Mouse (Mus musculus) embryonic facial prominence, embryonic 15.5 days (tissue): ENCODE data around the gene Cbwd1. TPM values are rescaled to one million over a fixed set of nuclear protein-coding genes. Genes with fewer than 3 reads are reported as not detected.

Experiments
- ATAC-seq: fragments of 200-750 bp; cut with Nextera tagmentation; 2 replicates; pipeline ENCODE4 v1.8.0; 2017; ENCODE audit warnings: low read depth, moderate TSS enrichment; ENCODE audit not compliant: insufficient number of reproducible peaks, low FRiP score, low TSS enrichment
- H3K27ac ChIP-seq: fragments of 300-500 bp; sonication (generic); replicated peaks from 2 replicates; pipeline ENCODE4 v1.5.1; 2015; ENCODE audit warnings: mild to moderate bottlenecking, inconsistent platforms
- H3K27me3 ChIP-seq: fragments of 300-500 bp; sonication (generic); 2 replicates; pipeline ENCODE4 v1.6.1; 2015; ENCODE audit warnings: inconsistent platforms
- H3K36me3 ChIP-seq: fragments of 300-500 bp; sonication (generic); 2 replicates; pipeline ENCODE4 v1.6.1; 2015; ENCODE audit warnings: mild to moderate bottlenecking, inconsistent platforms
- H3K4me1 ChIP-seq: fragments of 300-500 bp; sonication (generic); 2 replicates; pipeline ENCODE4 v1.6.1; 2015; ENCODE audit warnings: inconsistent platforms
- H3K4me2 ChIP-seq: fragments of 300-500 bp; sonication (generic); replicated peaks from 2 replicates; pipeline ENCODE4 v1.6.1; 2015; ENCODE audit warnings: mild to moderate bottlenecking, inconsistent platforms
- H3K4me3 ChIP-seq: fragments of 300-500 bp; sonication (generic); replicated peaks from 2 replicates; pipeline ENCODE4 v1.5.1; 2015; ENCODE audit warnings: mild to moderate bottlenecking, inconsistent platforms
- H3K9ac ChIP-seq: fragments of 300-500 bp; sonication (generic); 2 replicates; pipeline ENCODE4 v1.6.1; 2015; ENCODE audit warnings: inconsistent platforms
- H3K9me3 ChIP-seq: fragments of 300-500 bp; sonication (generic); replicated peaks from 2 replicates; pipeline ENCODE4 v1.6.1; 2016; ENCODE audit warnings: inconsistent platforms
- WGBS: fragments of 180-500 bp; shearing (Covaris S2); methylation state at CpG from one replicate; pipeline ENCODE4 v1.1.7; 2015; 5-methylcytosine and 5-hydroxymethylcytosine counted together
- polyA plus RNA-seq: library from polyadenylated mRNA; unstranded; fragments of >200 nt; fragmentation: Nextera tagmentation; extraction: Ambion mirVana; gene quantifications from 2 replicates; pipeline ENCODE4 v1.2.1, GENCODE M21; 2015

Gene Cbwd1
- polyA plus RNA-seq, result 16.3 and 19.1 TPM in 2 replicates

DNA sequence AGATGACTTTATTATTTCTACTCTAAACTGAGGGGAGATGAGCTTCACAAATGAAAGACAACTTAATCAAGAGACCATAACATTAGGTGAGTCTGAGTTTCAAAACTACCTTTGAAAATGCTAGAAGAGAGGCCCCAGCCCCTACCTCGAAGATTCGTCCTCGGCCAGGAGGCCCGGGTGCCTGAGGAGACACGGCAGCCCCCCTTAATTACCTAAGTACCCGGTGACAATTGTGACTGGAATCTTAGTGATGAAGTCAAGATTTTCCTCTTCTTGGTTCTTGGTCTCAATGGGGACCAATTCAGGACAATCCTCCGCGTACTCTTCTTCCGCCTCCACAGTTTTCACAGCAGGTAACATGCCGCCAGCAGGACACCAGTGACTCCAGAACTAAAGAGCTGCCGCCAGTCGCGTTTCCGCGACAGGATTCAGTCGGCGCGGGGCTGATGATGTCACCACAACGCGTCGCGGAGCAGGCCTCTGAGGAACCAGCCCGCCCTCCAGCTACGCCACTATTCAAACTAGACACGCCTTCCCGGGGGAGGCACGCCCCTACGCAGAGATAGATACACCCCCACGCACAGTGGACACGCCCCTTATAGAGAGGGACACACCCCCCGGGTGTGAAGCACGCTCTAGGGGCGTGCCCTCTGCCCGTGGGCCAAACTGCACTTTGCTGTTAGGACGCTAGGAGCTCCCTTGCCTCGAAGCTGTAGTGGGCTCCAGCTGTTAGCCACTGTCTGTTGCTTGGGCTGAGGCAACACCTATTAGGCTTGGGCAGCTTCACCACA is at the start of gene Cbwd1:
Cbwd1 (minus strand) TSS at position 439 of the 791 bp plus-strand sequence.
- H3K4me2 ChIP-seq, result peak within 1 kb of the TSS; percentile 65
- peak; percentile 100 for ATAC-seq
- WGBS, result 0% methylated on average over 36 of the region's 36 CpGs

DNA sequence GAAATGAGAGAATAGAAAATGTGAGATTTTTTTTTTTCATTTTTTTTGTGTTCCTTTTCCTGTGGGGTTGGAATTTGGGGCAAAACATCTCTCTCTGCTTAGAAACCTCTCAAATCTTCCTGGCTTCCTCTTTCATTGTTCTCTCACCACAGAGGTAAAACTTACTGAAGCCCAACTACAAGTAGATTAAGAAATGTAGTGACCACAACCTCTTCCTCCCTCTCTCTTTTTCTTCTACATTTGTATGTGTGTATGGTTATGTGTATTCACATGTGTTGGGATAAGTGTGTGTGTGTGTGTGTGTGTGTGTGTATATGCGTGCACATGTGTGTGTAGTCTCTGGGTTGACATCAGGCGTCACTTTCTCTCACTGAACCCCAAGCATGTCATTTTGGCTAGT is 47.1 kb upstream of the Cbwd1 start:
- Histone ChIP-seq H3K4me1 (0 out of 2 replicates have a peak, but pooled peaks cover 5% of the 10 kb centered on the region), H3K27ac (no peak overlapping the region), H3K9me3 (no peaks in the 10 kb centered on the region), H3K4me2 (no peak overlapping the region), H3K4me3 (no peak overlapping the region), H3K27me3 (no peaks in the 10 kb centered on the region), H3K36me3 (no peaks in the 10 kb centered on the region), H3K9ac (no peak overlapping the region)
- WGBS, result 83% methylated on average over 2 of the region's 2 CpGs
- no peak for ATAC-seq

More for the DNA sequence above, at the start of gene Cbwd1:
- Histone ChIP-seq H3K27me3 (no peaks in the 10 kb centered on the region), H3K4me1 (peaks cover 8% of the 10 kb centered on the region), H3K9me3 (no peaks in the 10 kb centered on the region), H3K27ac (0 out of 2 replicates have a peak within 1 kb of the TSS, but pooled peaks have one; percentile 48), H3K4me3 (peak within 1 kb of the TSS; percentile 83), H3K36me3 (no peaks in the 10 kb centered on the region), H3K9ac (peak within 1 kb of the TSS; percentile 77)

DNA sequence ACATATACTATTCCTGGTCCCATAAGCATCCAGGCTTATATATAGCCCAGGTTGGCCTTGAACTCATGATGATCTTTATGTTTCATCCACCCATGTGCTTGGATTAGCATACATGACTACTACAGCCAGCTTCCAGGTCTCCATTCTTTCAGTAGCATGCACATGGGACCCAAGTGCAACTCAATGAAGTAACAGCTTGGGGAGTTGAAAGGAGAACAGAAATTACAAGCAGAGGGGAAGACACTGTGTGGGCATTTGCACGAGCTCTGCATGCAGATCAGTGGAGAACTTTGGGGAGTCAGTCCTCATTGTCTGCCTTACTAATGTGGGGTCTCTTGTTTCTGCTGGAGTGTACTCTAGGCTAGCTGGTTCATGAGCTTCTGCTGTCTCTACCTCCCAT is 45.3 kb upstream of the Cbwd1 start:
- no peak overlapping the region for H3K4me2 ChIP-seq
- WGBS, result 84% methylated on average over 1 of the region's 1 CpGs
- H3K27ac ChIP-seq, result no peak overlapping the region
- 0 out of 2 replicates have a peak, but pooled peaks cover 5% of the 10 kb centered on the region for H3K4me1 ChIP-seq
- H3K9ac ChIP-seq, result no peak overlapping the region
- no peak overlapping the region for H3K4me3 ChIP-seq
- no peak for ATAC-seq
- peaks cover 14% of the 10 kb centered on the region for H3K27me3 ChIP-seq
- H3K36me3 ChIP-seq, result no peaks in the 10 kb centered on the region
- no peaks in the 10 kb centered on the region for H3K9me3 ChIP-seq

DNA sequence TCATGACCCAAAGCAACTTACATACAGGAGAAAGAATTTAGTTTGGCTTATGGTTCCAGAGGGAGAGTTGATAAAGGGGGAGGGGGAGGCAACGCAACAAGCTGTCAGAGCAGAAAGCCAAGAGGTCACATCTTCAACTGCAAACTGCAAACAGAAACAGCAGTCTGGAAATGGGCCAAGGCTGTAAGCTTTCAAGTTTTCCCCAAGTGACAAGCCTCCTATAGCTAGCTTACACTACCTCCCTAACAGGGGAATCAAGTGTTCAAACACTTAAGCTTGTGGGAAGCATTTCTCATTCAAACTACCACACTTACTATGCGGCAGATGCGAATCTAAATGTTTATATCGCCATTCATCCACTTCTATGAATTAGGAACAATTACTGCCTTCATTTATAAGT is 42.4 kb upstream of the Cbwd1 start:
- H3K27ac ChIP-seq, result no peak overlapping the region
- no peaks in the 10 kb centered on the region for H3K9me3 ChIP-seq
- no peak overlapping the region for H3K4me2 ChIP-seq
- no peak overlapping the region for H3K9ac ChIP-seq
- peaks cover 15% of the 10 kb centered on the region for H3K4me1 ChIP-seq
- no peaks in the 10 kb centered on the region for H3K36me3 ChIP-seq
- 42% methylated on average over 4 of the region's 4 CpGs for WGBS
- H3K4me3 ChIP-seq, result no peak overlapping the region
- peaks cover 40% of the 10 kb centered on the region for H3K27me3 ChIP-seq
- ATAC-seq, result no peak

DNA sequence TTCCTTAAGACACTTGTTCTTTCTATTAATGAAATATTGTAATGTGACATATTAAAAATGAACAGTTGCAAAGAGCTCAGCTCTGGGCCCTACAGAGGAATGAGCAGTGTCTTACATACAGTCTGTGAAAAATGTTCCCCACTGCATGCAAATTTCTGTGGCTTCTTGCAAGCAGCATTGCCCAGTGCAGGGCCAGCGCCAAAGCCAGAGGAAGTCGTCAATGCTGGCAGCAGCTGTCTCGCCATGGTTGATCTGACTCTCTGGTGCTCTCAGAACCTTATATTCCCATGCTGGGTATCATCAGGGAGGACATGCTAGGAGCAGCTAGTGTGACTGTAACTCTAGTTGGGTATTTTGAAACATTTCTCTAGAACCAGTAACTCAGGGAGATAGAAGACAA is 41.4 kb upstream of the Cbwd1 start:
- H3K9ac ChIP-seq, result no peak overlapping the region
- peaks cover 15% of the 10 kb centered on the region for H3K4me1 ChIP-seq
- H3K4me3 ChIP-seq, result no peak overlapping the region
- H3K4me2 ChIP-seq, result no peak overlapping the region
- H3K27ac ChIP-seq, result no peak overlapping the region
- H3K27me3 ChIP-seq, result peaks cover 46% of the 10 kb centered on the region
- H3K9me3 ChIP-seq, result no peaks in the 10 kb centered on the region
- 66% methylated on average over 3 of the region's 3 CpGs for WGBS
- ATAC-seq, result no peak
- H3K36me3 ChIP-seq, result no peaks in the 10 kb centered on the region

DNA sequence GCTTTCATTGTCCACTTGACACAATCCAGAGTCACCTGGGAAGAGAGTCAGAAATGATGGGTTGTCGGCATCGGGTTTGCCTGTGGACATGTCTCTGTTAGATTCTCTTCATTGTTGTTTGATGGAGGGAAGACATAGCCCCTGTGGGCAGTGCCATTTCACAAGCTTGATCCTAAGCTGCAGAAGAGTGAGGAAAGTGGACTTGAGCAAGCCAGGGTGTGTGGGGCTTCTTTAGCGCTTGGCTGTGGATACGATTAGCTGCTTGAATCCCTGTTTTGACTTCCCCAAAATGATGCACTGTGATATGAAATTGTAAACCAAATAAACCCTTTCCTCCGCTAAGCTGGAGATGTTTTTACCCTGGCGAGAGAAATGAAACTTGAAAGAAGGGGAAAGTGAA is 40.6 kb upstream of the Cbwd1 start:
- no peak overlapping the region for H3K4me3 ChIP-seq
- no peaks in the 10 kb centered on the region for H3K9me3 ChIP-seq
- H3K4me2 ChIP-seq, result no peak overlapping the region
- H3K36me3 ChIP-seq, result no peaks in the 10 kb centered on the region
- no peak overlapping the region for H3K27ac ChIP-seq
- no peak for ATAC-seq
- no peak overlapping the region for H3K9ac ChIP-seq
- 70% methylated on average over 6 of the region's 6 CpGs for WGBS
- peaks cover 48% of the 10 kb centered on the region for H3K27me3 ChIP-seq
- peaks cover 15% of the 10 kb centered on the region for H3K4me1 ChIP-seq

DNA sequence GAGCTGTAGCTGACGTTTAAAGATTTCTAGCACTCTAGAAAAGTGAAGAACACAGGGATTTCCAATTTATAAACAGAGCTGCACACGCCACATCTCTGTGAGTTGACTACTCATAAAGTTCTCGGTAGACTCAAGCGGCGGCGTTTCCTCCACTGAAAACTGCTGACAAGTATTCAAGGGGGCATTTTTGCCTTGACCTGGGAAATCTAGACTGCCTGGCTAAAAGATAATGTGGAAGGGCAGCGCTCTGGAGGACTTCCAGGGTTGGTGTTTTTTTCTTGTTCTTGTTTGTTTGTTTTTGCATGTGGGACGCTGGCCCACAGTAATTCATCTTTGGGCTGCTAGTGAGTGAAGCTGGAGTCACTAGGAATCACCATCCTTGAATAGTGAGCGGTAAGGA is 38.7 kb upstream of the Cbwd1 start:
- no peak for ATAC-seq
- H3K4me1 ChIP-seq, result peaks cover 15% of the 10 kb centered on the region
- H3K4me3 ChIP-seq, result peak overlapping the region; percentile 65
- no peaks in the 10 kb centered on the region for H3K9me3 ChIP-seq
- peak overlapping the region; percentile 94 for H3K4me2 ChIP-seq
- WGBS, result 24% methylated on average over 9 of the region's 9 CpGs
- H3K9ac ChIP-seq, result 0 out of 2 replicates have a peak overlapping the region, but pooled peaks have one; percentile 44
- no peaks in the 10 kb centered on the region for H3K36me3 ChIP-seq
- H3K27me3 ChIP-seq, result peaks cover 55% of the 10 kb centered on the region
- no peak overlapping the region for H3K27ac ChIP-seq

DNA sequence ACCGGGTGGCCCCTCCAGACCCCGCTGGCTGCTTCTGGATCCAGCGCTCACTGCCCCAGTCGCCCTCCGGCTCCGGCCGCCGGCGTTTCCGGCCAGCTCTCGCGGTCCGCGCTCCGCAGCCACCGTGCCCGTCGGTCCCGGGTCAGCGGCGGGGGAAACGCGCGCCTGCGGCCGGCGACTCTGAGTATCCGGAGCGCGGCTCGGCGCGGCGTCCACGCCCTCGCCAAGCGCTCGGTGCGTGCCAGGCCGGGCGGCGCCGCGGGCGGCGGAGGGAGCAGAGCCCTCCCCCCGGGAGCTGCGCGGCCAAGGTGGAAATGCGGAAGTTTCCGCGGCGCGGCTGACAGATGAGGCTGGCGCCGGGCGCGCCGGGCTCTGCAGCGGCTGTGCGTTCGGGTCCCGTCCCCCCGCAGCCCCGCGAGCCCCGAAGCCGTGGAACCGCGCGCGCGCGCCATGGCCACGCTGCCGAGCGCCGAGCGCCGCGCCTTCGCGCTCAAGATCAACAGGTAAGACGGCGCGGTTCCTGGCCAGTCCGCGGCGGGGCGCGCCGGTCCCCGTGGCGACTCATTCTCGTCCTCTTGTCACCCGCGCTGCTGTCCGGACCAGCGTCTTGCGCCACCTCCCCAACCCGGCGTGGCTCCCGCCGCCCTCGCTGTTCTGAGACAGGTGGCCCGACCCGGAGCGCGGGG is 37.9 kb upstream of the Cbwd1 start, which contains the start of gene Dock8:
Dock8 (plus strand) TSS at position 334 of the 686 bp plus-strand sequence.
- peak; percentile 78; the same call in 1 of the 2 replicates for ATAC-seq
- Histone ChIP-seq H3K9me3 (no peaks in the 10 kb centered on the region), H3K4me2 (peak within 1 kb of the TSS; percentile 94), H3K9ac (peak within 1 kb of the TSS; percentile 44), H3K4me3 (peak within 1 kb of the TSS; percentile 65), H3K27ac (peak within 1 kb of the TSS; percentile 51; the same call in 1 of the 2 replicates), H3K4me1 (peaks cover 14% of the 10 kb centered on the region), H3K27me3 (peaks cover 55% of the 10 kb centered on the region), H3K36me3 (no peaks in the 10 kb centered on the region)
- under 1% methylated on average over 108 of the region's 109 CpGs for WGBS

DNA sequence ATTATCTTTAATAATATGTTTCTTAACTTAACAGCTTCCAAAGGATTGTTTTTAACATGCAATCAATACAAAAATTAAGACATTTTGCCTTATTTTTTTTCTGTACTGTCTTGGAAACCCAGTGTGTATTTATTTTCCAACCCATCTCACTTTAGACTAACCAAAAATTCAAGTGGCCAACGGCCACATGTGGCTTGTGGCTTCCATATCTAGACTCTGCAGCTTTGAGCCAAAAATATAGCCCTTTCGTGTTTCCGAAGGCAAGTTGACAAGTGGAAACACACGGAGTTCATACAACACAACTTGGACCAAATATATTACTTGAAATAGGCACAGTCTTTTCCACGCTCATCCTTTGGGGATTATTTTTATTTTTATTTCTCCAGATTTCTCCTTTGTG is 37.2 kb upstream of the Cbwd1 start:
- no peak for ATAC-seq
- Histone ChIP-seq H3K27me3 (peaks cover 55% of the 10 kb centered on the region), H3K9ac (no peak overlapping the region), H3K36me3 (no peaks in the 10 kb centered on the region), H3K27ac (no peak overlapping the region), H3K9me3 (no peaks in the 10 kb centered on the region), H3K4me2 (peak overlapping the region; percentile 94; the same call in 1 of the 2 replicates), H3K4me1 (peaks cover 10% of the 10 kb centered on the region), H3K4me3 (peak overlapping the region; percentile 65; the same call in 1 of the 2 replicates)
- 56% methylated on average over 5 of the region's 5 CpGs for WGBS

DNA sequence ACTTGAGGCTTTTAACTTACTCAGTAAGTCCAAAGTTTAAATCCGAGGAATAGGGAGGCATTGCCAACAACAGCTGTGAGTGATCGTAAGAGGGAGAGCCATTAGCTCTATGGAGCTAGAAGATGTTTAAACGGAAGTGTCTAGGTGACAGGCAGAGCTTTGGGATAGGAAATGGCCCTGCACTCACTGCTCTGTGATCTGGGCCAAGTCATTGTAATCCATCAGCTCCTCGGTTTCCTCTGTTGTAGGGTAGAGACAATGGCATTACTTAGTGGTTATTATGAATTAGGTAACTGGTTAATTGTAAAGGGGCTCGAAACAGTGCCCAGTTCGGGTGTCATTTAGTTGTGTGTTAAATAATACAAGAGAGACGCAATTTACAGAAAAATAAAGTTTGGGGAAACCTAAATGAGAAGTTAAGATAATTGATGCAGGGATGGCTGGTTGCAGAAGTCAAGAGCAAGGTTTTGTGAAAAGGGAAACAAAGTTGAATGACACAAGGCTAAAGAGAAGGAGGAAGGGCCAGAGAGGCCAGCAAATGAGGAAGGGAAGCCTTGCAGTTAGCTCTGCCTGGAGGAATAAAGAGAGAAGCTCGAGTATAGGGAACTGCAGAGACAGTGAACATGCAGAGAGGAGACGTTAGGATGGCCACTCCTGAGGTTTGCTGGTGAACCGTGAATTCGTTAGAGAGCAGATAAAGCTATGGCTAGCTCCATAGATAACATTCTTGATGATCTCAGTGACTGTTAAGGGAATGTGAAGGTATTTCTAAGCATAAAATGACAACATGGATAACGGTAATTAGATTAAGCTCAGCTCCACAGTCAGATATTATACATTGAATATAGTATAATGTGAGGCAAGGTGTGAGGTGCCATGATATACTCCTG is 35.6 kb upstream of the Cbwd1 start:
- H3K9me3 ChIP-seq, result no peaks in the 10 kb centered on the region
- no peaks in the 10 kb centered on the region for H3K36me3 ChIP-seq
- H3K4me1 ChIP-seq, result peaks cover 10% of the 10 kb centered on the region
- ATAC-seq, result no peak
- no peak overlapping the region for H3K4me2 ChIP-seq
- no peak overlapping the region for H3K4me3 ChIP-seq
- no peak overlapping the region for H3K9ac ChIP-seq
- H3K27ac ChIP-seq, result no peak overlapping the region
- 70% methylated on average over 12 of the region's 12 CpGs for WGBS
- peaks cover 44% of the 10 kb centered on the region for H3K27me3 ChIP-seq
